In the genomic region with DNA sequence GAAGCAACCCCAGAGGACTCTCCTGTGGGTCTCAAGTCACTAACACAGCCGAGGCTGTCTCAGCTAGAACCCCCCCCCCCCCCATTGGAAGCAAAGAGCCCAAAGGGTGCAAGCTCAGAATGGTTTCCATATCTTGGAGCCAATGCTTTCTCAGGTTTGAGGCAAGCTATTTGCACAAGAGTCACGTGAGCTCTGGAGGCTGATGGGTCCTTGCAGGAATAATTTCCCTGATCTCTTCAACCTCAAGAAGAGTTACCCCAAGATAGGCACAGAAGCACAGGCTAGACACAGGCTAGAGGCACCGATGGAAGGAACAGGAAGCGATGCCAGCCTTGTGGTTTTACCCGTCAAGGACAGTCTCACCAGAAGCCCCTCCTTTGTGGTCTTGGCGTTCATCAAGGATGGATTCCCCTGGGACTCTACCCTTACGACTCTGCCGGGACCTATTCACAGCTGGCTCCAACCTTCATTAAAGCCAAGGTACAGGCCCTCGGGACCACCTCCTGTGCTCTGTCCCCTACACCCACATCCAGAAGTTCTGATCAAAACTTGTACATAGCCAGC, we compare ENCODE assay signal across 22 mouse cellular contexts. TPM values are rescaled to one million over a fixed set of nuclear protein-coding genes. Genes with fewer than 3 reads are reported as not detected.
DNase-seq lines count a peak whose midpoint lies in the region; TF ChIP-seq lines count a peak whose summit lies in the region.
"Had no signal": no experiment of that assay in that cellular context is flagged by ENCODE, and none has a peak within 500 bp of the region (broad histone marks: within the 10 kb centered on the region; RNA-seq: fewer than 3 reads in every experiment).

No protein-coding gene starts in this region.

- H3K4me3 ChIP-seq in C2C12 (ENCODE audit: insufficient read depth, poor library complexity, severe bottlenecking) (no peak overlapping the region), myocyte (no peak overlapping the region)
- H3K4me3 ChIP-seq: embryonic facial prominence, embryonic 15.5 days; erythroblast, embryonic 14.5 days; forebrain, embryonic 10.5 days; gastrocnemius, adult 2 months; heart, embryonic 12.5 days; hindbrain, embryonic 15.5 days had no signal

- H3K4me2 ChIP-seq in myocyte (ENCODE audit: low read depth): no peak overlapping the region
- H3K4me2 ChIP-seq: embryonic facial prominence, embryonic 15.5 days; heart, embryonic 12.5 days; hindbrain, embryonic 15.5 days had no signal

- no peak for TF ChIP-seq CTCF in C2C12 (IDR thresholded peaks at IDR 0.05; ENCODE audit: control insufficient read depth, insufficient read depth, insufficient read length)

- H3ac ChIP-seq in C2C12 (ENCODE audit: control insufficient read depth, insufficient read length, low read depth) (no peak overlapping the region), myocyte (ENCODE audit: control insufficient read depth, insufficient read length) (no peak overlapping the region)

- H3K27me3 ChIP-seq in C2C12 (ENCODE audit: control insufficient read depth, insufficient read depth, insufficient read length) (no peaks in the 10 kb centered on the region), myocyte (ENCODE audit: control insufficient read depth, insufficient read depth, insufficient read length) (no peaks in the 10 kb centered on the region)
- H3K27me3 ChIP-seq: embryonic facial prominence, embryonic 15.5 days; hindbrain, embryonic 15.5 days had no signal

- H3K36me3 ChIP-seq in C2C12 (ENCODE audit: control insufficient read depth, insufficient read depth) (no peaks in the 10 kb centered on the region), myocyte (ENCODE audit: control insufficient read depth, insufficient read depth) (no peaks in the 10 kb centered on the region)
- H3K36me3 ChIP-seq: embryonic facial prominence, embryonic 15.5 days; forebrain, embryonic 10.5 days; heart, embryonic 12.5 days; hindbrain, embryonic 15.5 days had no signal

- no peaks in the 10 kb centered on the region for H3K79me2 ChIP-seq in C2C12 (ENCODE audit: control insufficient read depth, insufficient read depth)
- H3K79me2 ChIP-seq in myocyte (ENCODE audit: control insufficient read depth, insufficient read depth): no peaks in the 10 kb centered on the region

- DNase-seq in cerebellum, adult 9-11 months: peak; percentile 48
- no peak for DNase-seq in cerebellum, postnatal 36 days
- DNase-seq in spleen, postnatal 36 days (ENCODE audit: low spot score in 2 of 2): peak; percentile 31 to 51
- DNase-seq in spleen, adult 18-20 months: no peak
- DNase-seq in Muller cell, postnatal 12 days (ENCODE audit: inconsistent ontology term): no peak
- no peak for DNase-seq in left cerebral cortex, adult 9 months (ENCODE audit: low spot score in 2 of 2)
- DNase-seq: adrenal gland, adult 8-10 months; adrenal gland, postnatal 36 days; cerebellum, adult 9-10 months; embryo, embryonic 11 days; gastrocnemius, adult 2 months; gastrocnemius, postnatal 25 days; heart, adult 18-20 months; heart, postnatal 36 days; kidney, adult 11 months had no signal

- no peak for TF ChIP-seq POLR2A in myocyte (IDR thresholded peaks at IDR 0.05; ENCODE audit: insufficient read length, low read depth)

- no peaks in the 10 kb centered on the region for H3K79me3 ChIP-seq in C2C12 (ENCODE audit: low read depth)

TF ChIP-seq in C2C12, 6 proteins besides CTCF, POLR2A, EP300 and RAD21:
- TF ChIP-seq USF1 (IDR thresholded peaks at IDR 0.05; ENCODE audit: low read depth) (peak; percentile 73), MYOD1 (IDR thresholded peaks at IDR 0.05; ENCODE audit: control insufficient read depth, insufficient read length, low read depth) (no peak), MYOG (IDR thresholded peaks at IDR 0.05; ENCODE audit: control insufficient read depth, extremely low read depth, insufficient read length) (no peak), FOSL1 (IDR thresholded peaks at IDR 0.05; ENCODE audit: insufficient read depth, low read length, poor library complexity, severe bottlenecking) (no peak), MAX (IDR thresholded peaks at IDR 0.05) (no peak)
TF ChIP-seq in C2C12: peak in this region for 1.

TF ChIP-seq in myocyte, 11 proteins besides CTCF, POLR2A, EP300 and RAD21:
- TF ChIP-seq REST (IDR thresholded peaks at IDR 0.05; ENCODE audit: insufficient read depth, insufficient read length) (no peak), MAX (IDR thresholded peaks at IDR 0.05; ENCODE audit: low read depth) (no peak), USF1 (IDR thresholded peaks at IDR 0.05; ENCODE audit: low read depth) (peak; percentile 35), POLR2AphosphoS2 (IDR thresholded peaks at IDR 0.05; ENCODE audit: insufficient read length, low read depth) (no peak)

RNA-seq across cellular contexts. Expression of a gene that starts 12.3 kb away (rescaled TPM):
- polyA plus RNA-seq in C2C12 (2012; fragmentation: generic; extraction: Trizol) (118 TPM), myocyte (2012; fragmentation: generic; extraction: Trizol) (125 TPM)

RNA-seq across cellular contexts. Expression of a gene that starts 44.1 kb away (rescaled TPM):
- 2.2 TPM for polyA plus RNA-seq in C2C12 (2012; fragmentation: generic; extraction: Trizol)
- 15.9 TPM for polyA plus RNA-seq in myocyte (2012; fragmentation: generic; extraction: Trizol)

RNA-seq across cellular contexts. Expression of a gene that starts 55.1 kb away (rescaled TPM):
- polyA plus RNA-seq in C2C12 (2012; fragmentation: generic; extraction: Trizol) (8.9 TPM), myocyte (2012; fragmentation: generic; extraction: Trizol) (20.7 TPM)

Comparison
In these comparisons a context has a peak if more than half of its experiments do, and no peak if none do; other contexts are left out.
1. DNase-seq: peak in cerebellum, adult 9-11 months (single experiment) and spleen, postnatal 36 days (2 of 2); none in cerebellum, postnatal 36 days (0 of 2), spleen, adult 18-20 months (0 of 2), Muller cell, postnatal 12 days (single experiment) and left cerebral cortex, adult 9 months (0 of 2).